Mouse (Mus musculus) cerebral cortex, adult 2 months (tissue): ENCODE data around the gene Ankrd61.

ENCODE experiments used
- WGBS: fragments of 180-500 bp; shearing (Covaris S2); methylation state at CpG from one replicate; pipeline ENCODE4 v1.1.7; 2018; 5-methylcytosine and 5-hydroxymethylcytosine counted together

Gene Ankrd61

GRCm38 (mm10) chr5:143893396-143893795, 4.1 kb downstream of the Ankrd61 start:
- WGBS = 30% methylated on average over 5 of the region's 5 CpGs

GRCm38 (mm10) chr5:143892255-143892886, 5.1 kb downstream of the Ankrd61 start:
- 51% methylated on average over 9 of the region's 9 CpGs for WGBS

GRCm38 (mm10) chr5:143890741-143891140, 6.7 kb downstream of the Ankrd61 start:
- 80% methylated on average over 6 of the region's 6 CpGs for WGBS

GRCm38 (mm10) chr5:143885274-143885673, 12.2 kb downstream of the Ankrd61 start:
- WGBS = 94% methylated on average over 3 of the region's 3 CpGs

GRCm38 (mm10) chr5:143874571-143874970, 22.9 kb downstream of the Ankrd61 start:
- 68% methylated on average over 4 of the region's 4 CpGs for WGBS

- WGBS = 66% methylated on average over 11 of the region's 11 CpGs
These were observed 25.8 kb downstream of the Ankrd61 start for GRCm38 (mm10) chr5:143871547-143872169.
